Mouse (Mus musculus): Measurements from ENCODE around the gene Txk. TPM values are rescaled to one million over a fixed set of nuclear protein-coding genes. Genes with fewer than 3 reads are reported as not detected.

Txk gene
- total and polyA plus RNA-seq, 3 experiments, result 1.9 to 2.0 TPM; not detected in 1

- DNase-seq (ENCODE audit: low spot score) (no peak), ATAC-seq (ENCODE audit: extremely low read depth, insufficient number of reproducible peaks, low FRiP score, poor library complexity, severe bottlenecking) (no peak)
- Histone ChIP-seq H3K27me3 (ENCODE audit: insufficient read depth, low read length) (peaks cover 17% of the 10 kb centered on the region), H3K9me3 (replicated peaks) (no peaks in the 10 kb centered on the region), H3K4me3 (ENCODE audit: low read depth, low read length) (no peak overlapping the region), H3K36me3 (replicated peaks) (no peaks in the 10 kb centered on the region), H3K4me1 (ENCODE audit: insufficient read depth, low read depth, low read length) (no peaks in the 10 kb centered on the region)
- TF ChIP-seq GATA1 (IDR thresholded peaks at IDR 0.05; ENCODE audit: borderline replicate concordance, low read length) (no peak), POLR2AphosphoS5 (IDR thresholded peaks at IDR 0.05; ENCODE audit: insufficient replicate concordance, low read depth, low read length) (no peak), CTCF (IDR thresholded peaks at IDR 0.05; ENCODE audit: low read depth, low read length) (no peak), GATA2 (IDR thresholded peaks at IDR 0.05; ENCODE audit: borderline replicate concordance, low read depth, low read length) (no peak), TAL1 (conservative IDR thresholded peaks at IDR 0.05; ENCODE audit: low read depth, low read length) (no peak)
These were observed 77.5 kb downstream of the Txk start for GRCm38 (mm10) chr5:72674994-72675542.

- Histone ChIP-seq H3K4me1 (ENCODE audit: insufficient read depth, low read depth, low read length) (no peaks in the 10 kb centered on the region), H3K9me3 (replicated peaks) (no peaks in the 10 kb centered on the region), H3K4me3 (ENCODE audit: low read depth, low read length) (no peak overlapping the region), H3K36me3 (replicated peaks) (no peaks in the 10 kb centered on the region), H3K27me3 (ENCODE audit: insufficient read depth, low read length) (peaks cover 18% of the 10 kb centered on the region; the same call in 1 of the 2 replicates)
- ATAC-seq (ENCODE audit: extremely low read depth, insufficient number of reproducible peaks, low FRiP score, poor library complexity, severe bottlenecking), result no peak
- DNase-seq (ENCODE audit: low spot score), result no peak
- TF ChIP-seq TAL1 (conservative IDR thresholded peaks at IDR 0.05; ENCODE audit: low read depth, low read length), result no peak
- TF ChIP-seq CTCF (IDR thresholded peaks at IDR 0.05; ENCODE audit: low read depth, low read length), result no peak
- no peak for TF ChIP-seq POLR2AphosphoS5 (IDR thresholded peaks at IDR 0.05; ENCODE audit: insufficient replicate concordance, low read depth, low read length)
These were observed 81.4 kb downstream of the Txk start for GRCm38 (mm10) chr5:72671017-72671699.

- TF ChIP-seq CTCF (IDR thresholded peaks at IDR 0.05; ENCODE audit: low read depth, low read length) (no peak), POLR2AphosphoS5 (IDR thresholded peaks at IDR 0.05; ENCODE audit: insufficient replicate concordance, low read depth, low read length) (no peak), TAL1 (conservative IDR thresholded peaks at IDR 0.05; ENCODE audit: low read depth, low read length) (no peak), GATA2 (IDR thresholded peaks at IDR 0.05; ENCODE audit: borderline replicate concordance, low read depth, low read length) (no peak), GATA1 (IDR thresholded peaks at IDR 0.05; ENCODE audit: borderline replicate concordance, low read length) (no peak)
These were observed 84.2 kb downstream of the Txk start for GRCm38 (mm10) chr5:72668351-72668750.

GRCm38 (mm10) chr5:72666428-72666827 lies 86.1 kb downstream of the Txk start:
- no peak for DNase-seq (ENCODE audit: low spot score)
- Histone ChIP-seq H3K27me3 (ENCODE audit: insufficient read depth, low read length) (peaks cover 13% of the 10 kb centered on the region), H3K4me1 (ENCODE audit: insufficient read depth, low read depth, low read length) (peaks cover 3% of the 10 kb centered on the region), H3K36me3 (replicated peaks) (no peaks in the 10 kb centered on the region), H3K4me3 (ENCODE audit: low read depth, low read length) (no peak overlapping the region), H3K9me3 (replicated peaks) (no peaks in the 10 kb centered on the region)
- ATAC-seq (ENCODE audit: extremely low read depth, insufficient number of reproducible peaks, low FRiP score, poor library complexity, severe bottlenecking), result no peak
- TF ChIP-seq GATA2 (IDR thresholded peaks at IDR 0.05; ENCODE audit: borderline replicate concordance, low read depth, low read length) (no peak), POLR2AphosphoS5 (IDR thresholded peaks at IDR 0.05; ENCODE audit: insufficient replicate concordance, low read depth, low read length) (no peak), GATA1 (IDR thresholded peaks at IDR 0.05; ENCODE audit: borderline replicate concordance, low read length) (no peak), TAL1 (conservative IDR thresholded peaks at IDR 0.05; ENCODE audit: low read depth, low read length) (no peak), CTCF (IDR thresholded peaks at IDR 0.05; ENCODE audit: low read depth, low read length) (no peak)

More at GRCm38 (mm10) chr5:72668351-72668750, 84.2 kb downstream of the Txk start:
- H3K4me1 ChIP-seq (ENCODE audit: insufficient read depth, low read depth, low read length), result no peaks in the 10 kb centered on the region
- ATAC-seq (ENCODE audit: extremely low read depth, insufficient number of reproducible peaks, low FRiP score, poor library complexity, severe bottlenecking) (no peak), DNase-seq (ENCODE audit: low spot score) (no peak)
- H3K4me3 ChIP-seq (ENCODE audit: low read depth, low read length), result no peak overlapping the region
- peaks cover 13% of the 10 kb centered on the region for H3K27me3 ChIP-seq (ENCODE audit: insufficient read depth, low read length)
- H3K9me3 ChIP-seq (replicated peaks), result no peaks in the 10 kb centered on the region
- no peaks in the 10 kb centered on the region for H3K36me3 ChIP-seq (replicated peaks)

- H3K27me3 ChIP-seq (ENCODE audit: insufficient read depth, low read length), result peaks cover 12% of the 10 kb centered on the region
- H3K4me1 ChIP-seq (ENCODE audit: insufficient read depth, low read depth, low read length), result peaks cover 15% of the 10 kb centered on the region
- H3K9me3 ChIP-seq (replicated peaks), result no peaks in the 10 kb centered on the region
- no peaks in the 10 kb centered on the region for H3K36me3 ChIP-seq (replicated peaks)
- no peak overlapping the region for H3K4me3 ChIP-seq (ENCODE audit: low read depth, low read length)
- ATAC-seq (ENCODE audit: extremely low read depth, insufficient number of reproducible peaks, low FRiP score, poor library complexity, severe bottlenecking) (no peak), DNase-seq (ENCODE audit: low spot score) (peak; percentile 11)
- TF ChIP-seq CTCF (IDR thresholded peaks at IDR 0.05; ENCODE audit: low read depth, low read length) (peak; percentile 88; the same call in 1 of the 2 replicates), POLR2AphosphoS5 (IDR thresholded peaks at IDR 0.05; ENCODE audit: insufficient replicate concordance, low read depth, low read length) (no peak)
These were observed 87.3 kb downstream of the Txk start for GRCm38 (mm10) chr5:72665281-72665680.

- TF ChIP-seq TAL1 (conservative IDR thresholded peaks at IDR 0.05; ENCODE audit: low read depth, low read length) (no peak), CTCF (IDR thresholded peaks at IDR 0.05; ENCODE audit: low read depth, low read length) (no peak), GATA1 (IDR thresholded peaks at IDR 0.05; ENCODE audit: borderline replicate concordance, low read length) (no peak), POLR2AphosphoS5 (IDR thresholded peaks at IDR 0.05; ENCODE audit: insufficient replicate concordance, low read depth, low read length) (no peak), GATA2 (IDR thresholded peaks at IDR 0.05; ENCODE audit: borderline replicate concordance, low read depth, low read length) (no peak)
- H3K4me1 ChIP-seq (ENCODE audit: insufficient read depth, low read depth, low read length), result peaks cover 19% of the 10 kb centered on the region
- ATAC-seq (ENCODE audit: extremely low read depth, insufficient number of reproducible peaks, low FRiP score, poor library complexity, severe bottlenecking) (no peak), DNase-seq (ENCODE audit: low spot score) (no peak)
- H3K9me3 ChIP-seq (replicated peaks), result no peaks in the 10 kb centered on the region
- peaks cover 12% of the 10 kb centered on the region for H3K27me3 ChIP-seq (ENCODE audit: insufficient read depth, low read length)
- no peaks in the 10 kb centered on the region for H3K36me3 ChIP-seq (replicated peaks)
- no peak overlapping the region for H3K4me3 ChIP-seq (ENCODE audit: low read depth, low read length)
These were observed 87.7 kb downstream of the Txk start for GRCm38 (mm10) chr5:72664854-72665253.

Data from G1E (cell line).